Mouse (Mus musculus): ENCODE data around the gene Card10. TPM values are rescaled to one million over a fixed set of nuclear protein-coding genes. Genes with fewer than 3 reads are reported as not detected.

Gene Card10
- polyA plus RNA-seq, 1 experiment: 5.9 TPM

DNA sequence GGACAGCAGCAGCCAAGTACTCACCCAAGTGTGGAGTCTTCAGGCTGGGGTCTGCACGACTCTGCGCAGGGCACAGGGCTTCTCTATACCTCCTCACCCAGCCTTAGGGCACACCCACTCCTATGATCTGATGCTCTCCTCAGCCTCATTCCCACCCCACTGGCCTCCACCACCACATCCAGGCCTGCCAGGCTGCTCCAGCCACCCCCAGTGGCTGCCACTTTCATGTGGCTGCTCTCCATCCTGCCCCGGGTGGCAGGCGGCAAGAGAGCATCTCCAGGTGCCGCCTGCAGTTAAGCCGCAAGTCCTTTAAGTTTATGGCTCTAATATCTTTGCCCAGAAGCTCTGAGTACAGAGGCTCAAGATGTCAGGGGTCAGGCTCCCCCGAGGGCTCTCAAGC is 76.1 kb downstream of the Card10 start:
- Histone ChIP-seq H3K4me3 (ENCODE audit: insufficient read depth, low read length) (no peak overlapping the region), H3K4me1 (ENCODE audit: control insufficient read depth, insufficient read depth, low read length) (no peaks in the 10 kb centered on the region), H3K27ac (ENCODE audit: insufficient read depth, low read length) (no peak overlapping the region)
- no peak for TF ChIP-seq POLR2A (IDR thresholded peaks at IDR 0.05; ENCODE audit: low read depth, low read length)
- TF ChIP-seq CTCF (IDR thresholded peaks at IDR 0.05; ENCODE audit: borderline replicate concordance, insufficient read depth, low read length): no peak

Other genes with a start within 250 kb of the Card10 start
- 0.37 and 2.2 TPM in 2 replicates for gene Rac2, start 230.3 kb downstream of the Card10 start, polyA plus RNA-seq (2011; ENCODE audit: insufficient read length, low read depth, missing spikeins)
- 0.20 and 1.3 TPM in 2 replicates for gene Cyth4, start 206.0 kb downstream of the Card10 start, polyA plus RNA-seq (2011; ENCODE audit: insufficient read length, low read depth, missing spikeins)
- not detected in 2 replicates for gene Elfn2, start 84.3 kb downstream of the Card10 start, polyA plus RNA-seq (2011; ENCODE audit: insufficient read length, low read depth, missing spikeins)
- gene Mfng, start 29.6 kb downstream of the Card10 start, polyA plus RNA-seq (2011; ENCODE audit: insufficient read length, low read depth, missing spikeins): not detected in 2 replicates
- 26.1 and 30.9 TPM in 2 replicates for gene Cdc42ep1, start 39.6 kb upstream of the Card10 start, polyA plus RNA-seq (2011; ENCODE audit: insufficient read length, low read depth, missing spikeins)
- not detected in 2 replicates for gene Lgals2, start 52.5 kb upstream of the Card10 start, polyA plus RNA-seq (2011; ENCODE audit: insufficient read length, low read depth, missing spikeins)
- 33.1 and 33.2 TPM in 2 replicates for gene Gga1, start 74.1 kb upstream of the Card10 start, polyA plus RNA-seq (2011; ENCODE audit: insufficient read length, low read depth, missing spikeins)
- 0.61 TPM in 1 of 2 replicates, not detected in the other for gene Gm49510, start 96.6 kb upstream of the Card10 start, polyA plus RNA-seq (2011; ENCODE audit: insufficient read length, low read depth, missing spikeins)
- 44.1 and 47.8 TPM in 2 replicates for gene Sh3bp1, start 96.7 kb upstream of the Card10 start, polyA plus RNA-seq (2011; ENCODE audit: insufficient read length, low read depth, missing spikeins)
- 3.0 and 4.2 TPM in 2 replicates for gene Pdxp, start 110.9 kb upstream of the Card10 start, polyA plus RNA-seq (2011; ENCODE audit: insufficient read length, low read depth, missing spikeins)
- gene Lgals1, start 123.7 kb upstream of the Card10 start, polyA plus RNA-seq (2011; ENCODE audit: insufficient read length, low read depth, missing spikeins): 4,027 and 4,662 TPM in 2 replicates
- gene Nol12, start 131.9 kb upstream of the Card10 start, polyA plus RNA-seq (2011; ENCODE audit: insufficient read length, low read depth, missing spikeins): 46.6 and 55.4 TPM in 2 replicates
- 34.2 and 45.6 TPM in 2 replicates for gene Triobp, start 144.7 kb upstream of the Card10 start, polyA plus RNA-seq (2011; ENCODE audit: insufficient read length, low read depth, missing spikeins)
- gene H1f0, start 225.4 kb upstream of the Card10 start, polyA plus RNA-seq (2011; ENCODE audit: insufficient read length, low read depth, missing spikeins): 107 and 206 TPM in 2 replicates
- gene Galr3, start 238.8 kb upstream of the Card10 start, polyA plus RNA-seq (2011; ENCODE audit: insufficient read length, low read depth, missing spikeins): not detected in 2 replicates

Data from embryonic fibroblast, embryonic 13.5 days (primary cell).